Mouse (Mus musculus) ovary, adult 18-20 months (tissue): ENCODE measurements around the gene Fras1.

Experiments
- DNase-seq: peaks from one replicate; pipeline ENCODE4 v3.0.0; 2022; ENCODE audit warnings: low spot score, mixed read lengths

Fras1 gene

GRCm38 (mm10) chr5:96579938-96580337, 206.2 kb downstream of the Fras1 start:
- DNase-seq: no peak

DNA sequence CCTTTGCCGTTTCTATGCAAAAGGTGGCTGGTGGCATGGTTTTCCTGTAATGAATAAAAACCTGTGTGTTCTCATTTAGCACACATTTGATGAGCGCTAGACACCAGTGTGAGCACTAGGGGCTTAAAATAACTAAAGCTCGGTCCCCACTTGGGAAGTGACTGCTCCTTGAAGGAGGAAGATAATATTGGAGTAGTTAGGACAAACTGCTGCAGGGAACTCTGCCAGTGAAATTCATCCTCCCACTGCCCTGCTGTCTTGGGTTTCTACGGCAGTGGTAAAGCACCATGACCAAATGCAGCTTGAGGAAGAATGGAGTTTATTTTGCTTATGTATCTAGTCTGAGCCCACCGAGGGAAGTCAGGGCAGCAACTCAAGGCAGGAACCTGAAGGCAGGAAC, 211.0 kb downstream of the Fras1 start:
- no peak for DNase-seq

GRCm38 (mm10) chr5:96590621-96591020, 216.9 kb downstream of the Fras1 start:
- no peak for DNase-seq

- DNase-seq: no peak
These were observed 222.0 kb downstream of the Fras1 start for GRCm38 (mm10) chr5:96595793-96596192.

DNA sequence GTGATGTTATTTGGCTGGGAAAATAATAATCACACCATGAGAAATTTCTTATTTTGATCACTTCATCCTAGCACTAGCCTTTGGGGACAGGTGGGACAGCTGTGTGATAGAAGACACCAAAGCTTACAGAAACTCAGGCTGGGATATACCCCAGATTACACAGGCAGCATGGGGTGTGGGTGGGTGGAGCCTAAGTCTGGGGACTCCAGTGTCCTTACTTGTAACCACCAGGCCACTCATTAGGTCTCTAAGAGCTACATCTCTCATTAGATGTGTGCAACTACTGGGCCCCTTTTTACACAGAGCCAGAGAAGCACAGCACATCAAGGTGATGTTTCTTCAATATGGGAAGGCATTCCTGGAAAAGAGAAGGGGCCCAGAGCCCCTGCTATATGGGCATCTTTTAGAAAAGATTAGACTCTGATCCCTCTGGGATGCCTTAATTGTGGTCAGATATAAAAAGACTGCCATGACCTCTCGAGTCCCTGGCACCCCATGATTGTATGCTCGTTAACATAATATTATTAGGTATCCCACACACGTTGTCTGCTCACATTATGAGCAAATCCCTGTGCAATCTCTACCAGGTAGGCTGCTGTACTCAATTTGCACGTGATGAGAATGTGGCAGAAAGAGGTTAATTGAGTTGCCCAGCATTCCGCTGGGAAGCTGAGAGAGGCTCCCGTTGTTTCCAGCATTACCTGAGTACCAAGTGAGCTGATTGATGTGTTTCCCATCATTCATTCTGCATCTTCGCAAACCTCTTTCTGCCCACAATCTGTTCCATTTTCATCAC, 230.4 kb downstream of the Fras1 start:
- no peak for DNase-seq

- DNase-seq: no peak
These were observed 234.3 kb downstream of the Fras1 start for GRCm38 (mm10) chr5:96608036-96608435.

DNA sequence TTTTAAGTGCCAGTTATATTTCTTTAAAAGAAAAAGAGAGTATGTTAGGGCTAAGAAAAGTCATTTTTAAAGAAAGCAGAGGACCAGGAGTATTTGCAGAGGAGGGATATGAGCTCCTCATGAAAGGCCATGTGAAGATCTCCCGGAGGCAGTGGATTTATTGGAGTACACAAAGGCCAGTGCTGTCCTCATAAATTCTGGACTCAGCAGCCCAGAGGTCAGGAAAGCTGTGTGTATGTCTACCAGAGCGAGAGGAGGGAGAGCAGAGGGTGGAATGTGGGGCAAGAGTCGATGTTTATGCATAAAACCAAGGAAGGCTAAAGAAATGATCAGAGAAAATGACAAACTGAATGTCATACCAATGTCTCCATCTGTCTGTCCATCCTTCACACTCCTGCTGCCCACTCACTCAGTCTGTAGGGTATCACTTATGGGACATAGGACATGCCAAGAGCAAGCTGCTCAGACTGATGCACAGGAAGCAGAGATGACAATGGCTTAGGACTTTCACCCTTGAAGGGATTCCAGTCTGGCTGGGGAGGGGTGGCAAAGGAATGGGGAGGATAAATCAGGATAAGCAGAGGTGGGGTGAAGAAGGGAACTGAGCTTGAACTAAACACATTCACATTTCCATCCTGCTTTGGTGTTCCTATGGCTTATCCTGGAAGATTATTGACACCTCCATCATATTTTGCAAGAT, 235.0 kb downstream of the Fras1 start:
- DNase-seq: no peak

GRCm38 (mm10) chr5:96612077-96612476, 238.3 kb downstream of the Fras1 start:
- no peak for DNase-seq

DNA sequence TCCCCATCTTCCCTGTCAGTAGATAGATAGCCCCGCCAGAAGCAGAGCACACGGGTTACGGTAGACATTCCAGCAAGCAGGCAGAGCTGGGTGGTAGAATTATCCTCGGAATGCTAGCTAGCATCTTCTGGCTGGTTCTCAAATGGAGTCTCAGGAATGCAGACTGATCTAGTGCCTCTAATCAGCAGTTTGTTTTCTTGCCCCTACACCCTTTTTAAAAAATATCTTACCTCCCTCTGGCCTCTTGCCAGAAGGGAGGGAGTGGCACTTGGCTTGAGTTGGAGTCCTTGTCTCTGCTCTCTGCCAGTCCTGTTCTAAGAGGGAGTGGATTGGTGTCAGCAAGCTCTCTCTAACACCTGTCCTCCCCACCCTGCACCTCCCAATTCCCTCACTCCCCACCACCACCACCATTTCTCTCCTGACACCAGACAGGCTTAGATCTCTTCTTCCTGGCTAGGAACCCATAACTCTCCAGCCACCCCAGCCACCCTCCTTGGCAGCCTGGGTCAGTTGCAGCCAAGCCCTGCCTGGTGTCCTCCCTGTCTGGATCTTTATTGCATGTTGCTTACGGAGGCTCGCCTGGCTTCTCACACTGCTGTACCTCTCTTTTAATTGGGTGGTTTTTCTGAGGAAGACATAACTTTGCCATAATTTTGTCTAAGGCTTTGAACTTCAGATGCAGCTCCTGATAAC, 243.3 kb downstream of the Fras1 start:
- peak; percentile 59 for DNase-seq

GRCm38 (mm10) chr5:96618008-96618407, 244.3 kb downstream of the Fras1 start:
- no peak for DNase-seq

- DNase-seq: peak; percentile 19
These were observed 246.5 kb downstream of the Fras1 start for GRCm38 (mm10) chr5:96620209-96620608.

GRCm38 (mm10) chr5:96620618-96621017, 246.9 kb downstream of the Fras1 start:
- DNase-seq: no peak

DNA sequence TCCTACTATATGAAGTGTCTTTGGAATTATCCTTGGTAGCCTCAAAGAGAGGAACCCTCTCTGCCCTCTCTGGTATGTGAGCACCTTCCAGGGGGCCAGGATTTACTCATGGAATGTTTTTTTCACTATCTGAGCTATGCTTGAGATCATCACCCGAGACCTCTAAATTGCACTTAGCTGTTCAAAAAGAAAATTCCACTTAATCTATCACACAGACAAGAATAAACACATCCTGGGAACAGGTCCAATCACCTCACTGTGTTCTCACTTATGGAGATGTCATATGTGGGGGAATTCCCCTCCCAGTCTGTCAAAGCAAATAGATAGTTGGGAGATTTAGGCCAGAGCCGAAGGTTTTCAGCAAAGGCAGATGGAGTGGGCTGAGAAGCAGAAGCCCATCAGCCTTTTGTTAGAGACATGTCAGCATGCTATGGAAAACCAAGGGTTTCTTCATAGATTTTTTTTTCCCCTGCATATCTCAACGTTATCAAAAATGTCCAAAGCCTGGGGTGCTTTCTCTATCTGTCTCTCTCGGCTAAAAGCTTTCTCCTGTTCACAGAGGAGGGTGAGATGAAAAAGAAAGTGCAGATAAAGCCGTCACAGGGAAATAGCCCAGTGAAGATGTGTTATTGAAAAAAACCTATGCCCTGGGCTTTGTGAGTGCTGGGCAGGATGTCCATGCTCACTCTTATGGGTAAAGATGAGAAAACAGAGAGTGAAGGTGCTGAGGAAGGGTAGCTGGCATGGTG, 249.0 kb downstream of the Fras1 start:
- DNase-seq: no peak

DNA sequence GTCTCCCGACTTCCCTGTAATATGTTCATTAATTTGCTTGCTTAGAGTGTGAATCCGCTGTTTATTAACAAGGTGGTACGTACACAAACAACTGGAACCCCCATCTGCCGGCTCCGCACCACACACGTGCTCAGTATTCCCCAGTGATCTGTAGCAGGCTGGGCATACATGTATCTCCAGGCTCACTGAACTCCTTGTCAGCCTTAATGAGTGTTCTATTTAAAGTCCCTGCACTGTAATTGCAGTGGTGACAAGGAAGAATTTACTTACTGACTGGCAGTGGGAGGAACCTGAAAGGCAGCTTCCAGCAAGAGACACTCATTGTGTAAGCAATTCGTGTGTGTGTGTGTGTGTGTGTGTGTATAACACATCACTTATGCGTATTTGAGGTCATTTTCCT, 256.1 kb downstream of the Fras1 start:
- no peak for DNase-seq

- no peak for DNase-seq
These were observed 261.5 kb downstream of the Fras1 start for GRCm38 (mm10) chr5:96635146-96635862.

GRCm38 (mm10) chr5:96635866-96636265, 262.1 kb downstream of the Fras1 start:
- DNase-seq: no peak

DNA sequence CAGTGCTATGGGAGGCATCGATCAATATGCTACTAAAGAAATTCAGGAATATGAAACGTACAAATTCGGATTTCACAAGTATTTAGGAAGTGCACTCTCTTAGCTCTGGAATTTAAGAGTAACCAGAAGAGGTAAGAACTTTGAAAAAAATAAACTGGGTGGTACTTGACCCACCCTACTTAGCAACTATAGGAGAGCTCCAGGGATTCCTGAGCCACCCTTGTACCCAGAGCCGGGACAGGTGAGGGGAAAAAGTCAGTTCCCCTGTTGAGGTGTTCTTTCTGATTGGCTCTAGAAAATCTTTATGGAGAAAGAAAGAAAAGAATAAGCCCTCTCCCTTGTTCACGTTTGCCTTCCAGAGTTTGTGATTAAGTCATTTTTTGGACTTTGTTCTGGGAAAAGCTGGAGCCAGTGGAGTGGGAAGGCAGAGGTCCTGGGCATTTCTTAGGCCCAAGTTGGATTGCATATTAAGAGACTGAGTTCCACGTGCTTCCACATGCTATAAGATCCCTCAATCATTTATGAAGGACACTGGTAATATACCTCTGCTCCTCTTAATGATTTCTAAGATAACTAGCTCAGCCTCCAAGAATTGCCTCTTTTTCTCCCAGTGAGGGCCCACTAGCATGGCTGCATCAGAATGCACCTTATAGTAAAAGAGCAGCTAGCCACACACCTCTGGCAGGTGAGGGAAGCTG, 265.6 kb downstream of the Fras1 start:
- DNase-seq: no peak

GRCm38 (mm10) chr5:96641297-96641696, 267.5 kb downstream of the Fras1 start:
- DNase-seq: no peak

DNA sequence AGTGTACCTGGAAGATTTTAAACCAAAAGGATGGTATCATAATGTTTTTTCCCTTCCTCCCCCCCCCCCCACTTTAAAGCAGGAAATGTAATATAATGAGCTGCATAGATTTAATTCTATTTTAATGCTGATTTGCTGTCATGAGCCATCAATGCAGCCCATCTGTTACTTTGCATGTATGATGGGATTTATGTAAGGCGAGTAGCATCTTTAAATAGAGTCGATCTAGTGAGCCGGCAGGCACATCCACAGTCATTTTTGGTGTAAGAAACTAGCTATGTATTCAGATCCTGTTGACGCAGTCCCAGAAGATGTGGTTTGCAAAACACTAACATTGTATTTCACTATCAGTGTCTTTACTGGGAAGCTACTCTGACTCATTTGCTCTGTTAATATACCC, 301.9 kb downstream of the Fras1 start:
- DNase-seq: no peak

GRCm38 (mm10) chr5:96677498-96677897, 303.7 kb downstream of the Fras1 start:
- no peak for DNase-seq

DNA sequence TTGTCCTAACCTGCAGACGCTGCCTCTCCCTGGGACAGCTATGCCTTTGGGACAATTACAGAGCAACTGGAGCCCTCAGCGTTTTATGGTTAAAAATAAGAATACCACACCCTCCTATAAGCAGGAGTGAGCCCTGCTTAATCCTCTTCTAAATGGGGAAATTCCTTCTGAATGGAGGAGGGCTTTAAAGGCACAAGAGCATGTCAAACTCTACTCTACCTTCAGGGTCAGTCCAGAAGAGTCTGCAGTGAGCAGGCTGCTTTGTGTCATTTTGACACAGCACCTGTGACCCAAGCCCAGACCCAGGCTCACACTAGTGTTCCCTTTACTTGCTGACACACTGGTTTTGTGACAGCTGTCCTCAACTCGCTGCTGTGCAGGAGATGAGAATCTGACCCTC, 307.3 kb downstream of the Fras1 start:
- DNase-seq: no peak
